22 mouse cellular contexts compared by ENCODE assay signal in the genomic region with DNA sequence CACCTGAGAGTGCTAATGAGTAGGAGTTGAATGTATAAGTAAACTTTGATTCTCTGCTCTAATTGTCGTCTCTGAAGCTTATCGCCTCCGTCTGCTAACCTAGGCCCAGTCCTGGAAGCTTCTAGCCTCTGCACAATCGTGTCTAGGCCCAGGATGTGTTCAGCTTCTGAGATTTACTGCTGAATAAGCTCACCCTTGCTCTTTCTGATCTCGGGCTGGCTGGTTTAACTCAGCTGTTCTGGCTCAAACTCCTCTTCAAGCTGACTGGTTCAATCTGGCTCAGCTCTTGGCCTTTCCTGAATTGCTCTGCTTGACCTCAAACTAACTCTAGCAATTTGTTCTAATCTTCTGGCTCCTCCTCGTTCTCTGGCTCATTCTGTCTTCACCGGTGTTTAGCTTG. TPM values are rescaled to one million over a fixed set of nuclear protein-coding genes. Genes with fewer than 3 reads are reported as not detected.
DNase-seq lines count a peak whose midpoint lies in the region; ATAC-seq and TF ChIP-seq lines count a peak whose summit lies in the region.
"Had no signal": no experiment of that assay in that cellular context is flagged by ENCODE, and none has a peak within 500 bp of the region (broad histone marks: within the 10 kb centered on the region; RNA-seq: fewer than 3 reads in every experiment).

No protein-coding gene starts in this region.

- no peak overlapping the region; the same call in 1 of the 2 replicates for H3K27ac ChIP-seq in kidney, embryonic 14.5 days (ENCODE audit: low read depth, low read length)
- H3K27ac ChIP-seq in kidney, postnatal 0 days, result no peak overlapping the region
- peak overlapping the region; percentile 76; the same call in 1 of the 2 replicates for H3K27ac ChIP-seq in stomach, embryonic 14.5 days (ENCODE audit: low read length)
- H3K27ac ChIP-seq in stomach, postnatal 0 days (replicated peaks), result no peak overlapping the region
- H3K27ac ChIP-seq: gastrocnemius, adult 2 months; hindbrain, embryonic 12.5 days had no signal

- H3K9ac ChIP-seq in kidney, embryonic 14.5 days (ENCODE audit: low read depth, low read length), result no peak overlapping the region
- H3K9ac ChIP-seq in kidney, postnatal 0 days (ENCODE audit: low read depth, low read length), result no peak overlapping the region
- H3K9ac ChIP-seq in stomach, embryonic 14.5 days (replicated peaks; ENCODE audit: low read depth, low read length), result no peak overlapping the region
- H3K9ac ChIP-seq in stomach, postnatal 0 days (ENCODE audit: low read length), result no peak overlapping the region
- H3K9ac ChIP-seq: forebrain, postnatal 0 days; hindbrain, embryonic 12.5 days had no signal

- no peaks in the 10 kb centered on the region for H3K9me3 ChIP-seq in kidney, embryonic 14.5 days (ENCODE audit: control insufficient read depth, low read length)
- no peaks in the 10 kb centered on the region for H3K9me3 ChIP-seq in kidney, postnatal 0 days (replicated peaks; ENCODE audit: low read length)
- no peaks in the 10 kb centered on the region for H3K9me3 ChIP-seq in stomach, embryonic 14.5 days (ENCODE audit: control insufficient read depth, low read depth, low read length)
- H3K9me3 ChIP-seq in stomach, postnatal 0 days (ENCODE audit: control insufficient read depth, low read length), result no peaks in the 10 kb centered on the region
- H3K9me3 ChIP-seq: G1E; hindbrain, embryonic 12.5 days had no signal

- 22% methylated on average over 7 of the region's 7 CpGs for WGBS in kidney, embryonic 14.5 days
- 9% methylated on average over 7 of the region's 7 CpGs for WGBS in kidney, postnatal 0 days
- WGBS in stomach, embryonic 14.5 days, result 28% methylated on average over 7 of the region's 7 CpGs
- 31% methylated on average over 7 of the region's 7 CpGs for WGBS in stomach, postnatal 0 days

- H3K36me3 ChIP-seq in kidney, embryonic 14.5 days (ENCODE audit: control insufficient read depth, insufficient read depth, low read length), result no peaks in the 10 kb centered on the region
- no peaks in the 10 kb centered on the region for H3K36me3 ChIP-seq in kidney, postnatal 0 days (ENCODE audit: insufficient read depth, low read length)
- no peaks in the 10 kb centered on the region for H3K36me3 ChIP-seq in stomach, embryonic 14.5 days (ENCODE audit: control insufficient read depth, insufficient read depth, low read length)
- H3K36me3 ChIP-seq in stomach, postnatal 0 days (ENCODE audit: control insufficient read depth, insufficient read depth, low read length), result no peaks in the 10 kb centered on the region
- H3K36me3 ChIP-seq: G1E; hindbrain, embryonic 12.5 days had no signal

- H3K4me2 ChIP-seq in kidney, embryonic 14.5 days (replicated peaks; ENCODE audit: low read depth, low read length), result no peak overlapping the region
- H3K4me2 ChIP-seq in kidney, postnatal 0 days (ENCODE audit: low read length), result no peak overlapping the region
- no peak overlapping the region for H3K4me2 ChIP-seq in stomach, embryonic 14.5 days (replicated peaks; ENCODE audit: low read depth, low read length)
- H3K4me2 ChIP-seq in stomach, postnatal 0 days (replicated peaks; ENCODE audit: low read depth), result no peak overlapping the region
- H3K4me2 ChIP-seq: heart, embryonic 11.5 days; hindbrain, embryonic 12.5 days had no signal

- no peaks in the 10 kb centered on the region for H3K27me3 ChIP-seq in kidney, embryonic 14.5 days (ENCODE audit: control insufficient read depth, insufficient read depth, low read length)
- no peaks in the 10 kb centered on the region for H3K27me3 ChIP-seq in kidney, postnatal 0 days (ENCODE audit: insufficient read depth, low read length)
- no peaks in the 10 kb centered on the region for H3K27me3 ChIP-seq in stomach, embryonic 14.5 days (ENCODE audit: control insufficient read depth, insufficient read depth, low read length)
- no peaks in the 10 kb centered on the region for H3K27me3 ChIP-seq in stomach, postnatal 0 days (ENCODE audit: control insufficient read depth, insufficient read depth, low read length)
- H3K27me3 ChIP-seq: hindbrain, embryonic 12.5 days; Patski had no signal

- ATAC-seq in kidney, embryonic 14.5 days (ENCODE audit: low FRiP score, low TSS enrichment), result peak; percentile 72
- ATAC-seq in kidney, postnatal 0 days (replicated peaks; ENCODE audit: low FRiP score, low read depth), result no peak; the same call in 1 of the 2 replicates
- peak; percentile 46; the same call in 1 of the 2 replicates for ATAC-seq in stomach, embryonic 14.5 days (ENCODE audit: insufficient number of reproducible peaks, insufficient read depth, low FRiP score, low read depth)
- ATAC-seq in stomach, postnatal 0 days (ENCODE audit: low FRiP score, low TSS enrichment), result no peak
- ATAC-seq: forebrain, embryonic 14.5 days; forebrain, postnatal 0 days; Patski had no signal

- no peak for DNase-seq in kidney, postnatal 4 days
- DNase-seq in kidney, postnatal 0 days (ENCODE audit: low spot score), result peak; percentile 77
- no peak for DNase-seq in kidney, adult 11 months
- no peak for DNase-seq in stomach, postnatal 0 days (ENCODE audit: low spot score)
- no peak for DNase-seq in left cerebral cortex, adult 11 months (ENCODE audit: low spot score)
- DNase-seq: adrenal gland, postnatal 10 days; adrenal gland, postnatal 36 days; B cell, adult 2 months; cerebellum, adult 18-20 months; cerebellum, adult 9-10 months; cerebellum, postnatal 14 days; forebrain, postnatal 0 days; gastrocnemius, adult 2 months; gastrocnemius, postnatal 14 days; heart, adult 11 months had no signal

- H3K4me3 ChIP-seq in kidney, embryonic 14.5 days (ENCODE audit: low read length), result no peak overlapping the region
- no peak overlapping the region for H3K4me3 ChIP-seq in kidney, postnatal 0 days (replicated peaks; ENCODE audit: low read depth, low read length)
- no peak overlapping the region for H3K4me3 ChIP-seq in stomach, embryonic 14.5 days (ENCODE audit: low read depth, low read length)
- H3K4me3 ChIP-seq in stomach, postnatal 0 days (ENCODE audit: low read depth, low read length), result no peak overlapping the region
- H3K4me3 ChIP-seq: gastrocnemius, adult 2 months; hindbrain, embryonic 12.5 days had no signal

- no peak for TF ChIP-seq EP300 in stomach, postnatal 0 days (optimal IDR thresholded peaks at IDR 0.05)

- H3K4me1 ChIP-seq in kidney, embryonic 14.5 days (ENCODE audit: control insufficient read depth, insufficient read depth, low read length), result peaks cover 3% of the 10 kb centered on the region; the same call in 1 of the 2 replicates
- H3K4me1 ChIP-seq in kidney, postnatal 0 days (replicated peaks; ENCODE audit: insufficient read depth, low read length), result 0 out of 2 replicates have a peak, but pooled peaks cover 3% of the 10 kb centered on the region
- H3K4me1 ChIP-seq in stomach, embryonic 14.5 days (ENCODE audit: control insufficient read depth, insufficient read depth, low read length), result 0 out of 2 replicates have a peak, but pooled peaks cover 17% of the 10 kb centered on the region
- no peaks in the 10 kb centered on the region for H3K4me1 ChIP-seq in stomach, postnatal 0 days (replicated peaks; ENCODE audit: control insufficient read depth, insufficient read depth)
- H3K4me1 ChIP-seq: hindbrain, embryonic 12.5 days had no signal

- no peak for TF ChIP-seq CTCF in kidney, postnatal 0 days (IDR thresholded peaks at IDR 0.05; ENCODE audit: low read depth)
- TF ChIP-seq CTCF in stomach, postnatal 0 days (IDR thresholded peaks at IDR 0.05; ENCODE audit: low read depth), result no peak

RNA-seq across cellular contexts. Expression of gene Syt2, which starts 13.7 kb away (rescaled TPM):
- polyA plus RNA-seq in kidney, embryonic 14.5 days (2014; fragmentation: Nextera tagmentation; extraction: Ambion mirVana), result 1.2 and 1.3 TPM in 2 replicates
- 0.45 and 0.58 TPM in 2 replicates for polyA plus RNA-seq in kidney, postnatal 0 days (2015; fragmentation: Nextera tagmentation; extraction: Ambion mirVana)
- 3.4 and 3.8 TPM in 2 replicates for polyA plus RNA-seq in stomach, embryonic 14.5 days (2014; fragmentation: Nextera tagmentation; extraction: Ambion mirVana)
- polyA plus RNA-seq in stomach, postnatal 0 days (2015; fragmentation: Nextera tagmentation; extraction: Ambion mirVana), result 0.50 and 0.58 TPM in 2 replicates
- polyA plus RNA-seq: G1E had no signal

Comparison
In these comparisons a context has a peak if more than half of its experiments do, and no peak if none do; other contexts are left out.
1. ATAC-seq: peak in kidney, embryonic 14.5 days (single experiment) and stomach, embryonic 14.5 days (single experiment); none in kidney, postnatal 0 days (single experiment) and stomach, postnatal 0 days (single experiment).